Comparison of ENCODE assay signal across 9 mouse cellular contexts in genomic region chr12:99407318-99407716, GRCm38 (mm10).
A peak's percentile ranks its signal among the peaks of the same experiment; 100 is the strongest.
DNase-seq lines count a peak whose midpoint lies in the region; ATAC-seq and TF ChIP-seq lines count a peak whose summit lies in the region.
"Had no signal": no experiment of that assay in that cellular context is flagged by ENCODE, and none has a peak within 500 bp of the region (broad histone marks: within the 10 kb centered on the region; RNA-seq: fewer than 3 reads in every experiment).

No protein-coding gene starts in this region.

- peak overlapping the region; percentile 54; the same call in 1 of the 2 replicates for H3K9ac ChIP-seq in lung, embryonic 16.5 days (ENCODE audit: low read length)
- H3K9ac ChIP-seq in midbrain, embryonic 11.5 days (ENCODE audit: low read length) = no peak overlapping the region
- H3K9ac ChIP-seq: midbrain, embryonic 12.5 days had no signal

- TF ChIP-seq CTCF in kidney, adult 2 months (conservative IDR thresholded peaks at IDR 0.05; ENCODE audit: insufficient read depth, insufficient read length, low read depth, low read length) = no peak

- peaks cover 2% of the 10 kb centered on the region; the same call in 1 of the 2 replicates for H3K4me1 ChIP-seq in kidney, adult 2 months (ENCODE audit: control insufficient read depth, insufficient read depth, low read length)
- H3K4me1 ChIP-seq in lung, embryonic 16.5 days (replicated peaks; ENCODE audit: control insufficient read depth, insufficient read depth, low read length) = peaks cover 19% of the 10 kb centered on the region
- H3K4me1 ChIP-seq in midbrain, embryonic 11.5 days (ENCODE audit: control insufficient read depth, insufficient read depth, low read length) = peaks cover 2% of the 10 kb centered on the region

- no peak overlapping the region; the same call in 1 of the 2 replicates for H3K27ac ChIP-seq in kidney, adult 2 months (ENCODE audit: insufficient read depth, low read depth, low read length)
- H3K27ac ChIP-seq in lung, embryonic 16.5 days (ENCODE audit: low read length) = peak overlapping the region; percentile 9
- H3K27ac ChIP-seq in midbrain, embryonic 11.5 days (ENCODE audit: low read depth, low read length) = no peak overlapping the region
- H3K27ac ChIP-seq: midbrain, embryonic 12.5 days had no signal

- no peak for TF ChIP-seq POLR2A in kidney, adult 2 months (IDR thresholded peaks at IDR 0.05; ENCODE audit: low read depth, low read length)

- peak; percentile 28 for DNase-seq in kidney, adult 2 months
- no peak for DNase-seq in kidney, postnatal 25 days
- peak; percentile 35 for DNase-seq in MN1 (ENCODE audit: low spot score)
- DNase-seq in heart, adult 9 months (ENCODE audit: low spot score in 2 of 2) = peak; percentile 41 to 67
- no peak for DNase-seq in midbrain, embryonic 11.5 days (ENCODE audit: low spot score, missing footprints)
- DNase-seq in ovary, postnatal 36 days (ENCODE audit: low spot score) = no peak
- DNase-seq in layer of hippocampus, postnatal 14 days (ENCODE audit: low spot score in 2 of 2) = no peak

- WGBS in kidney, adult 2 months = 67% methylated on average over 6 of the region's 6 CpGs
- WGBS in lung, embryonic 16.5 days = 31% methylated on average over 6 of the region's 6 CpGs
- 84% methylated on average over 6 of the region's 6 CpGs for WGBS in midbrain, embryonic 11.5 days

- no peaks in the 10 kb centered on the region for H3K9me3 ChIP-seq in lung, embryonic 16.5 days (ENCODE audit: control insufficient read depth, low read length)
- peaks cover 3% of the 10 kb centered on the region; the same call in 1 of the 2 replicates for H3K9me3 ChIP-seq in midbrain, embryonic 11.5 days (ENCODE audit: control insufficient read depth, low read length)
- H3K9me3 ChIP-seq: midbrain, embryonic 12.5 days had no signal

- peak overlapping the region; percentile 19; the same call in 1 of the 2 replicates for H3K4me3 ChIP-seq in kidney, adult 2 months (ENCODE audit: insufficient read depth, low read depth, low read length)
- peak overlapping the region; percentile 35 for H3K4me3 ChIP-seq in lung, embryonic 16.5 days (ENCODE audit: low read length)
- no peak overlapping the region for H3K4me3 ChIP-seq in midbrain, embryonic 11.5 days (ENCODE audit: low read depth, low read length)
- H3K4me3 ChIP-seq: midbrain, embryonic 12.5 days had no signal

- ATAC-seq in lung, embryonic 16.5 days (ENCODE audit: low read depth) = 0 out of 2 replicates have a peak, but pooled peaks have one; percentile 49
- ATAC-seq in midbrain, embryonic 11.5 days (ENCODE audit: low FRiP score) = no peak

- no peaks in the 10 kb centered on the region for H3K36me3 ChIP-seq in kidney, adult 2 months (ENCODE audit: control insufficient read depth, insufficient read depth, low read length)
- H3K36me3 ChIP-seq in lung, embryonic 16.5 days (ENCODE audit: control insufficient read depth, insufficient read depth, low read length) = no peaks in the 10 kb centered on the region
- H3K36me3 ChIP-seq in midbrain, embryonic 11.5 days (ENCODE audit: control insufficient read depth, insufficient read depth, low read length) = no peaks in the 10 kb centered on the region
- H3K36me3 ChIP-seq: midbrain, embryonic 12.5 days had no signal

- H3K27me3 ChIP-seq in kidney, adult 2 months (replicated peaks; ENCODE audit: control insufficient read depth, insufficient read depth, low read length) = no peaks in the 10 kb centered on the region
- H3K27me3 ChIP-seq in lung, embryonic 16.5 days (ENCODE audit: control insufficient read depth, insufficient read depth, low read depth, low read length) = no peaks in the 10 kb centered on the region
- H3K27me3 ChIP-seq in midbrain, embryonic 11.5 days (ENCODE audit: control insufficient read depth, insufficient read depth, low read length) = no peaks in the 10 kb centered on the region

- H3K4me2 ChIP-seq in lung, embryonic 16.5 days (ENCODE audit: low read depth, low read length) = peak overlapping the region; percentile 57
- H3K4me2 ChIP-seq in midbrain, embryonic 11.5 days = no peak overlapping the region
- H3K4me2 ChIP-seq: midbrain, embryonic 12.5 days had no signal

Comparison
In these comparisons a context has a peak if more than half of its experiments do, and no peak if none do; other contexts are left out.
1. DNase-seq: peak in kidney, adult 2 months (single experiment), MN1 (single experiment) and heart, adult 9 months (2 of 2); none in kidney, postnatal 25 days (0 of 2), midbrain, embryonic 11.5 days (single experiment), ovary, postnatal 36 days (single experiment) and layer of hippocampus, postnatal 14 days (0 of 2).